Mouse (Mus musculus) liver, adult 2 months (tissue): Measurements from ENCODE around the gene Krt79. TPM values are rescaled to one million over a fixed set of nuclear protein-coding genes. Genes with fewer than 3 reads are reported as not detected.

Source experiments
- DNase-seq: peaks from one replicate; pipeline ENCODE4 v3.0.0-alpha.2; 2011; ENCODE audit warnings: low read depth, low spot score; ENCODE audit errors: extremely low read depth
- H3K27ac ChIP-seq: fragments of 200-500 bp; replicated peaks from 2 replicates; pipeline ENCODE4 v1.5.1; 2012; ENCODE audit warnings: low read depth, mild to moderate bottlenecking, control low read depth, inconsistent platforms, low read length; ENCODE audit not compliant: insufficient read depth
- H3K27me3 ChIP-seq: fragments of 200-500 bp; 2 replicates; pipeline ENCODE4 v1.6.1; 2012; ENCODE audit warnings: mild to moderate bottlenecking, moderate library complexity, low read length, inconsistent platforms; ENCODE audit not compliant: control insufficient read depth, insufficient read depth
- H3K36me3 ChIP-seq: fragments of 200-500 bp; 2 replicates; pipeline ENCODE4 v1.6.1; 2012; ENCODE audit warnings: low read length, inconsistent platforms; ENCODE audit not compliant: control insufficient read depth, insufficient read depth
- H3K4me1 ChIP-seq: fragments of 200-500 bp; 2 replicates; pipeline ENCODE4 v1.6.1; 2011; ENCODE audit warnings: low read length; ENCODE audit not compliant: control insufficient read depth, insufficient read depth
- H3K4me3 ChIP-seq: fragments of 200-500 bp; 2 replicates; pipeline ENCODE4 v1.5.1; 2011; ENCODE audit warnings: low read depth, mild to moderate bottlenecking, control low read depth, low read length, moderate library complexity; ENCODE audit not compliant: insufficient read depth
- H3K79me2 ChIP-seq: fragments of 200-500 bp; 2 replicates; pipeline ENCODE4 v1.6.1; 2012; ENCODE audit warnings: inconsistent platforms, mild to moderate bottlenecking, low read length, moderate library complexity; ENCODE audit not compliant: control insufficient read depth, insufficient read depth
- H3K9ac ChIP-seq: fragments of 200-500 bp; 2 replicates; pipeline ENCODE4 v1.6.1; 2012; ENCODE audit warnings: low read depth, mild to moderate bottlenecking, control low read depth, inconsistent platforms, low read length
- CTCF ChIP-seq: fragments of 200-500 bp; IDR thresholded peaks from 2 replicates; pipeline ENCODE4 v1.5.1; 2011; ENCODE audit warnings: low read depth, low read length, control low read depth
- POLR2A ChIP-seq: fragments of 200-500 bp; IDR thresholded peaks from 2 replicates; pipeline ENCODE4 v1.6.1; 2011; ENCODE audit warnings: low read length, control low read depth; ENCODE audit not compliant: insufficient read depth; ENCODE audit errors: extremely low read depth
- WGBS: fragments of 180-500 bp; shearing (Covaris S2); methylation state at CpG from one replicate; pipeline ENCODE4 v1.1.7; 2018; 5-methylcytosine and 5-hydroxymethylcytosine counted together
- polyA plus RNA-seq: library from polyadenylated mRNA; depleted of rRNA; stranded (reverse); fragments of >200 nt; gene quantifications from 2 replicates; pipeline ENCODE4 v1.2.3, GENCODE M21; 2012
- total RNA-seq: library from RNA; depleted of rRNA; stranded (reverse); fragments of >200 nt; gene quantifications from 2 replicates; pipeline ENCODE4 v1.2.3, GENCODE M21; 2014

The Krt79 gene
- total and polyA plus RNA-seq, 2 experiments = 0.09 to 0.10 TPM

GRCm38 (mm10) chr15:101929666-101930065, 10.5 kb downstream of the Krt79 start:
- Histone ChIP-seq H3K4me3 (peak overlapping the region; percentile 34), H3K79me2 (no peaks in the 10 kb centered on the region), H3K36me3 (no peaks in the 10 kb centered on the region), H3K27me3 (no peaks in the 10 kb centered on the region), H3K9ac (peak overlapping the region; percentile 41; the same call in 1 of the 2 replicates), H3K27ac (peak overlapping the region; percentile 23; the same call in 1 of the 2 replicates), H3K4me1 (peaks cover 19% of the 10 kb centered on the region)
- 4% methylated on average over 17 of the region's 17 CpGs for WGBS
- peak; percentile 64 for DNase-seq
- TF ChIP-seq CTCF (no peak), POLR2A (no peak)

- no peak for TF ChIP-seq CTCF
- no peak for TF ChIP-seq POLR2A
- Histone ChIP-seq H3K79me2 (no peaks in the 10 kb centered on the region), H3K36me3 (no peaks in the 10 kb centered on the region), H3K27ac (peak overlapping the region; percentile 23; the same call in 1 of the 2 replicates), H3K9ac (no peak overlapping the region), H3K4me3 (no peak overlapping the region), H3K27me3 (no peaks in the 10 kb centered on the region), H3K4me1 (peaks cover 22% of the 10 kb centered on the region)
- 23% methylated on average over 9 of the region's 9 CpGs for WGBS
- peak; percentile 57 for DNase-seq
Observed at GRCm38 (mm10) chr15:101929087-101929486, 11.0 kb downstream of the Krt79 start.

GRCm38 (mm10) chr15:101927340-101928080, 12.6 kb downstream of the Krt79 start:
- Histone ChIP-seq H3K9ac (no peak overlapping the region), H3K27me3 (no peaks in the 10 kb centered on the region), H3K79me2 (no peaks in the 10 kb centered on the region), H3K27ac (peak overlapping the region; percentile 67), H3K4me3 (no peak overlapping the region), H3K36me3 (no peaks in the 10 kb centered on the region), H3K4me1 (peaks cover 27% of the 10 kb centered on the region)
- WGBS = 17% methylated on average over 12 of the region's 12 CpGs
- peak; percentile 85 for DNase-seq
- TF ChIP-seq CTCF = peak; percentile 42
- no peak for TF ChIP-seq POLR2A

GRCm38 (mm10) chr15:101925041-101925440, 15.1 kb downstream of the Krt79 start:
- H3K27ac ChIP-seq = no peak overlapping the region
- no peaks in the 10 kb centered on the region for H3K27me3 ChIP-seq
- no peak overlapping the region for H3K4me3 ChIP-seq
- no peaks in the 10 kb centered on the region for H3K79me2 ChIP-seq
- TF ChIP-seq POLR2A (no peak), CTCF (no peak)
- peak; percentile 92 for DNase-seq
- no peak overlapping the region for H3K9ac ChIP-seq
- H3K4me1 ChIP-seq = peaks cover 31% of the 10 kb centered on the region
- 38% methylated on average over 1 of the region's 1 CpGs for WGBS
- H3K36me3 ChIP-seq = no peaks in the 10 kb centered on the region

- WGBS = 72% methylated on average over 11 of the region's 11 CpGs
- H3K36me3 ChIP-seq = no peaks in the 10 kb centered on the region
- TF ChIP-seq CTCF (no peak), POLR2A (no peak)
Observed at GRCm38 (mm10) chr15:101924635-101925034, 15.5 kb downstream of the Krt79 start, which contains the start of gene Krt4. Gene Krt4, minus strand, starts transcription at chr15:101924735.

GRCm38 (mm10) chr15:101922296-101922695, 17.8 kb downstream of the Krt79 start:
- H3K4me1 ChIP-seq = peaks cover 16% of the 10 kb centered on the region
- no peak overlapping the region for H3K27ac ChIP-seq
- WGBS = 27% methylated on average over 2 of the region's 2 CpGs
- no peaks in the 10 kb centered on the region for H3K79me2 ChIP-seq
- no peak overlapping the region for H3K9ac ChIP-seq
- no peaks in the 10 kb centered on the region for H3K36me3 ChIP-seq
- H3K27me3 ChIP-seq = no peaks in the 10 kb centered on the region
- no peak overlapping the region for H3K4me3 ChIP-seq
- DNase-seq = peak; percentile 94
- TF ChIP-seq POLR2A (no peak), CTCF (no peak)

More at GRCm38 (mm10) chr15:101924635-101925034, 15.5 kb downstream of the Krt79 start, which contains the start of gene Krt4:
- no peak within 1 kb of the TSS for H3K4me3 ChIP-seq
- H3K27ac ChIP-seq = no peak within 1 kb of the TSS
- no peak within 1 kb of the TSS for H3K9ac ChIP-seq
- no peaks in the 10 kb centered on the region for H3K27me3 ChIP-seq
- H3K4me1 ChIP-seq = peaks cover 29% of the 10 kb centered on the region
- DNase-seq = no peak
- H3K79me2 ChIP-seq = no peaks in the 10 kb centered on the region
